Mouse (Mus musculus) intestine, embryonic 15.5 days (tissue): Measurements from ENCODE around the gene Gm35549. TPM values are rescaled to one million over a fixed set of nuclear protein-coding genes. Genes with fewer than 3 reads are reported as not detected.

Experiments
- polyA plus RNA-seq: library from polyadenylated mRNA; unstranded; fragments of >200 nt; fragmentation: Nextera tagmentation; extraction: Ambion mirVana; gene quantifications from 2 replicates; pipeline ENCODE4 v1.2.1, GENCODE M21; 2015

The Gm35549 gene
- polyA plus RNA-seq, 1 experiment from 2014 or later: not detected

Other genes starting within 250 kb of the Gm35549 start
- gene Topaz1, start 96.7 kb downstream of the Gm35549 start, polyA plus RNA-seq: not detected in 2 replicates
- gene Tcaim, start 38.5 kb downstream of the Gm35549 start, polyA plus RNA-seq: 5.1 and 5.7 TPM in 2 replicates
- 46.6 and 48.3 TPM in 2 replicates for gene Zfp445, start 22.0 kb upstream of the Gm35549 start, polyA plus RNA-seq
- 2.8 and 3.4 TPM in 2 replicates for gene Zkscan7, start 41.6 kb upstream of the Gm35549 start, polyA plus RNA-seq
- gene Zfp105, start 79.0 kb upstream of the Gm35549 start, polyA plus RNA-seq: 12.2 and 13.7 TPM in 2 replicates
- gene 1110059G10Rik, start 107.0 kb upstream of the Gm35549 start, polyA plus RNA-seq: 32.8 and 33.7 TPM in 2 replicates
- gene Kif15, start 107.0 kb upstream of the Gm35549 start, polyA plus RNA-seq: 44.9 and 46.1 TPM in 2 replicates
- gene Tmem42, start 177.3 kb upstream of the Gm35549 start, polyA plus RNA-seq: 19.2 and 19.3 TPM in 2 replicates
- 0.26 and 0.45 TPM in 2 replicates for gene Tgm4, start 190.7 kb upstream of the Gm35549 start, polyA plus RNA-seq